ENCODE assay signal across 20 mouse cellular contexts in genomic region chr17:26580873-26581401, GRCm38 (mm10). TPM values are rescaled to one million over a fixed set of nuclear protein-coding genes. Genes with fewer than 3 reads are reported as not detected.
A peak's percentile ranks its signal among the peaks of the same experiment; 100 is the strongest.
DNase-seq lines count a peak whose midpoint lies in the region; TF ChIP-seq lines count a peak whose summit lies in the region.
"Had no signal": no experiment of that assay in that cellular context is flagged by ENCODE, and none has a peak within 500 bp of the region (broad histone marks: within the 10 kb centered on the region; RNA-seq: fewer than 3 reads in every experiment).

No protein-coding gene starts in this region.

- no peak for TF ChIP-seq POLR2A in ES-Bruce4 (IDR thresholded peaks at IDR 0.05; ENCODE audit: insufficient read depth, low read length)

- H3K9me3 ChIP-seq in heart, embryonic 10.5 days, result no peaks in the 10 kb centered on the region
- no peaks in the 10 kb centered on the region for H3K9me3 ChIP-seq in ES-Bruce4 (replicated peaks; ENCODE audit: control insufficient read depth, insufficient read depth, low read length, poor library complexity, severe bottlenecking)
- H3K9me3 ChIP-seq: embryonic facial prominence, embryonic 12.5 days; embryonic facial prominence, embryonic 15.5 days; hindbrain, embryonic 12.5 days; hindbrain, embryonic 15.5 days had no signal

- no peak overlapping the region for H3K9ac ChIP-seq in ES-Bruce4 (ENCODE audit: low read depth, poor library complexity, severe bottlenecking)
- H3K9ac ChIP-seq: embryonic facial prominence, embryonic 12.5 days; embryonic facial prominence, embryonic 15.5 days; forebrain, postnatal 0 days; hindbrain, embryonic 12.5 days; hindbrain, embryonic 15.5 days had no signal

- peak; percentile 90 for TF ChIP-seq EP300 in ES-Bruce4 (IDR thresholded peaks at IDR 0.05; ENCODE audit: insufficient read depth, low read depth, low read length)

- H3K36me3 ChIP-seq in heart, embryonic 10.5 days, result peaks cover 51% of the 10 kb centered on the region
- H3K36me3 ChIP-seq in ES-Bruce4 (ENCODE audit: control insufficient read depth, insufficient read depth, low read length, poor library complexity, severe bottlenecking), result no peaks in the 10 kb centered on the region
- H3K36me3 ChIP-seq: hindbrain, embryonic 15.5 days had no signal

- intact Hi-C loops in gastrocnemius, adult 2 months (cut with DNase I), result loop anchor here (5.0 kb wide), 1 partner anchor 41 kb away; no protein-coding TSS in a partner anchor
- intact Hi-C loops in gastrocnemius, postnatal 14 days (cut with DNase I; ENCODE audit: low total_unique reads), result no loop called here
- intact Hi-C loops in left cerebral cortex, postnatal 4 days (cut with DNase I), result no loop called here

- H3K4me3 ChIP-seq in gastrocnemius, adult 2 months, result no peak overlapping the region
- H3K4me3 ChIP-seq in heart, embryonic 10.5 days, result no peak overlapping the region
- no peak overlapping the region for H3K4me3 ChIP-seq in ES-Bruce4 (ENCODE audit: low read depth, low read length)
- H3K4me3 ChIP-seq: embryonic facial prominence, embryonic 12.5 days; embryonic facial prominence, embryonic 15.5 days; hindbrain, embryonic 12.5 days; hindbrain, embryonic 15.5 days had no signal

- H3K27ac ChIP-seq in gastrocnemius, adult 2 months, result peak overlapping the region; percentile 89
- peak overlapping the region; percentile 56 for H3K27ac ChIP-seq in heart, embryonic 10.5 days
- peak overlapping the region; percentile 55 for H3K27ac ChIP-seq in ES-Bruce4 (ENCODE audit: insufficient read depth, low read length)
- H3K27ac ChIP-seq: embryonic facial prominence, embryonic 12.5 days; embryonic facial prominence, embryonic 15.5 days; hindbrain, embryonic 12.5 days; hindbrain, embryonic 15.5 days had no signal

- TF ChIP-seq CTCF in gastrocnemius, adult 2 months (IDR thresholded peaks at IDR 0.05), result no peak
- no peak for TF ChIP-seq CTCF in ES-Bruce4 (IDR thresholded peaks at IDR 0.05; ENCODE audit: low read depth, low read length)

- H3K4me1 ChIP-seq in heart, embryonic 10.5 days, result peaks cover 90% of the 10 kb centered on the region
- H3K4me1 ChIP-seq in ES-Bruce4 (ENCODE audit: control insufficient read depth, insufficient read depth, low read length), result peaks cover 32% of the 10 kb centered on the region

- H3K27me3 ChIP-seq in heart, embryonic 10.5 days (ENCODE audit: insufficient read depth, poor library complexity, severe bottlenecking), result no peaks in the 10 kb centered on the region
- H3K27me3 ChIP-seq in ES-Bruce4 (ENCODE audit: control insufficient read depth, insufficient read depth, low read length, poor library complexity, severe bottlenecking), result no peaks in the 10 kb centered on the region
- H3K27me3 ChIP-seq: embryonic facial prominence, embryonic 12.5 days; embryonic facial prominence, embryonic 15.5 days; hindbrain, embryonic 12.5 days; hindbrain, embryonic 15.5 days had no signal

- 85% methylated on average over 3 of the region's 3 CpGs for WGBS in heart, embryonic 10.5 days

- DNase-seq in gastrocnemius, adult 2 months, result no peak
- DNase-seq in gastrocnemius, postnatal 14 days, result no peak
- no peak for DNase-seq in heart, embryonic 10.5 days (ENCODE audit: low spot score)
- no peak for DNase-seq in heart, postnatal 4 days
- peak; percentile 94 for DNase-seq in R1 (ENCODE audit: low read depth, low spot score)
- no peak for DNase-seq in left cerebral cortex, postnatal 4 days
- no peak for DNase-seq in kidney, postnatal 25 days
- DNase-seq: adrenal gland, adult 2 months; adrenal gland, postnatal 14 days; cerebellum, adult 18-20 months; cerebellum, adult 9-10 months; cerebellum, postnatal 14 days; forebrain, postnatal 0 days; gastrocnemius, postnatal 36 days; kidney, adult 2 months had no signal

RNA-seq across cellular contexts. Expression of gene Dusp1, which starts 19.0 kb away (rescaled TPM):
- 10 to 100 TPM; 73.0 to 89.6 TPM for total RNA-seq in gastrocnemius, adult 2 months (2021)
- total RNA-seq in gastrocnemius, postnatal 14 days (2021), result 10 to 100 TPM; 30.8 to 77.9 TPM
- polyA plus RNA-seq in heart, embryonic 10.5 days (2016; fragmentation: Nextera tagmentation; extraction: Ambion mirVana), result 28.8 and 31.5 TPM in 2 replicates
- 10 to 100 TPM; 66.9 to 69.5 TPM for total RNA-seq in heart, postnatal 4 days (2021)
- 58.4 and 64.9 TPM in 2 replicates for polyA plus RNA-seq in ES-Bruce4 (2011; ENCODE audit: insufficient read depth, insufficient read length, low read depth, missing spikeins)
- 10 to 100 TPM; 17.2 to 18.9 TPM for total RNA-seq in left cerebral cortex, postnatal 4 days (2021)

RNA-seq across cellular contexts. Expression of gene Ergic1, which starts 19.6 kb away (rescaled TPM):
- 10 to 100 TPM; 40.3 to 60.3 TPM for total RNA-seq in gastrocnemius, adult 2 months (2021)
- total RNA-seq in gastrocnemius, postnatal 14 days (2021), result 10 to 100 TPM; 71.4 to 87.7 TPM
- 130 and 150 TPM in 2 replicates for polyA plus RNA-seq in heart, embryonic 10.5 days (2016; fragmentation: Nextera tagmentation; extraction: Ambion mirVana)
- 100 to 1,000 TPM; 109 to 115 TPM for total RNA-seq in heart, postnatal 4 days (2021)
- 166 and 167 TPM in 2 replicates for polyA plus RNA-seq in ES-Bruce4 (2011; ENCODE audit: insufficient read depth, insufficient read length, low read depth, missing spikeins)
- total RNA-seq in left cerebral cortex, postnatal 4 days (2021), result 100 to 1,000 TPM; 180 to 193 TPM
